Mouse (Mus musculus): ENCODE data around the gene Adam22.

Adam22 gene

GRCm38 (mm10) chr5:8146146-8146545, 221.8 kb downstream of the Adam22 start:
- no peak for DNase-seq

- DNase-seq = peak; percentile 8
Measured at GRCm38 (mm10) chr5:8145473-8145872, 222.5 kb downstream of the Adam22 start.

- no peak for DNase-seq
Measured at GRCm38 (mm10) chr5:8132546-8132945, 235.4 kb downstream of the Adam22 start.

GRCm38 (mm10) chr5:8131918-8132317, 236.0 kb downstream of the Adam22 start:
- DNase-seq = no peak

- no peak for DNase-seq
Measured at GRCm38 (mm10) chr5:8129750-8130149, 238.2 kb downstream of the Adam22 start.

- no peak for DNase-seq
Measured at GRCm38 (mm10) chr5:8120926-8121325, 247.0 kb downstream of the Adam22 start.

- DNase-seq = no peak
Measured at GRCm38 (mm10) chr5:8120087-8120486, 247.9 kb downstream of the Adam22 start.

GRCm38 (mm10) chr5:8116561-8117168, 251.3 kb downstream of the Adam22 start:
- no peak for DNase-seq

GRCm38 (mm10) chr5:8112246-8112645, 255.7 kb downstream of the Adam22 start:
- no peak for DNase-seq

GRCm38 (mm10) chr5:8111691-8112090, 256.3 kb downstream of the Adam22 start:
- no peak for DNase-seq

GRCm38 (mm10) chr5:8095689-8096088, 272.3 kb downstream of the Adam22 start:
- DNase-seq = no peak

GRCm38 (mm10) chr5:8094921-8095320, 273.0 kb downstream of the Adam22 start:
- no peak for DNase-seq

- DNase-seq = no peak
Measured at GRCm38 (mm10) chr5:8088147-8088546, 279.8 kb downstream of the Adam22 start.

- no peak for DNase-seq
Measured at GRCm38 (mm10) chr5:8085661-8086060, 282.3 kb downstream of the Adam22 start.

GRCm38 (mm10) chr5:8082800-8083509, 285.0 kb downstream of the Adam22 start:
- DNase-seq = no peak

GRCm38 (mm10) chr5:8077481-8077880, 290.5 kb downstream of the Adam22 start:
- no peak for DNase-seq

GRCm38 (mm10) chr5:8073901-8074561, 293.9 kb downstream of the Adam22 start:
- no peak for DNase-seq

GRCm38 (mm10) chr5:8073406-8073805, 294.6 kb downstream of the Adam22 start:
- no peak for DNase-seq

- DNase-seq = no peak
Measured at GRCm38 (mm10) chr5:8063207-8063606, 304.8 kb downstream of the Adam22 start.

GRCm38 (mm10) chr5:8062469-8062868, 305.5 kb downstream of the Adam22 start:
- no peak for DNase-seq

GRCm38 (mm10) chr5:8058056-8058455, 309.9 kb downstream of the Adam22 start:
- DNase-seq = no peak

- DNase-seq = no peak
Measured at GRCm38 (mm10) chr5:8057018-8057323, 311.0 kb downstream of the Adam22 start.

- DNase-seq = peak; percentile 76
Measured at GRCm38 (mm10) chr5:8056141-8057017, 311.6 kb downstream of the Adam22 start.

Measured in right cerebral cortex, postnatal 4 days (tissue).